Mouse (Mus musculus): ENCODE measurements around the gene Thap3.

DNA sequence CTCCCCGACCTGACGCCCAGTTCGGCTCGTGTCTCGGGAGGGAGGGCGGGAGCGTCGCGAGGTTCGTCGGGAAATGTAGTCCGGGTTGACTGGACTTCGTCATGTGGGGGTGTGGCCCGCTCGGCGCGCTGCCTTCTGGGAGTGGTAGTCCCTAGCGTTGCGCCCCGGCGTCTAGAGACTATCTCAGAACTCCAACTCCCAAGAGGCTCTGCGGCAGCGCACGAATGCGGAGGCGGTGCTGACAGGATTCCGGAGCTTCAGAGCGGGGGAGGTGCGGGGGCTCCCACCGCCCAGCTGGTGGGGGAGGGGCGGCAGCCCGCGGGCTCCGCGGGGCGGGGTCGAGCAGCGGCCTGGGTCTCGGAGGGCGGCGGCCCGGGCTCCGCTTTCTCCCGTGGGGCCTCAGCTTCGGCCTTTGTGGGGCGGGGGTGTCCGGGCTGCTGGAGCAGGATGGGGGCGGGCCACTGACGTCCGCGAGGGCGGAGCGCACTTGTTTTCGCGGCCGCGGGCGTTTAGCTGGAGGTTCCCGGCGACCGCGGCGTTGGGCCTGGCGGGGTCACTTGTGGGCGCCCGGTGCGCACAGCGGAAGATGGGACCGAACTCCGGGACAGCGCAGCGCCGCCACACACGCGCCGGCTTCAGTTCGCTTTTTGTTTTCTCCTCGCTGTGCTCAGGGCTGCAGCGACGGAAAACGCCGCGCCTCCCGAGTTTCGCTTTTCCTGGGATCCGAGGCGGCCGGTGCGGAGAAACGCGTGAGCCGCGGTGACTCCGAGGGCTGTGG is 7.6 kb upstream of the Thap3 start, which contains the start of gene Phf13:
- TF ChIP-seq GATA1 (IDR thresholded peaks at IDR 0.05; ENCODE audit: low read length) (no peak), TAL1 (IDR thresholded peaks at IDR 0.05; ENCODE audit: low read length) (no peak)

Measured in erythroblast, embryonic 14.5 days (primary cell).